Mouse (Mus musculus): ENCODE data around the gene Ddx25. TPM values are rescaled to one million over a fixed set of nuclear protein-coding genes. Genes with fewer than 3 reads are reported as not detected.

Gene Ddx25
- polyA plus RNA-seq, 1 experiment from 2014 or later = 25.8 TPM

DNA sequence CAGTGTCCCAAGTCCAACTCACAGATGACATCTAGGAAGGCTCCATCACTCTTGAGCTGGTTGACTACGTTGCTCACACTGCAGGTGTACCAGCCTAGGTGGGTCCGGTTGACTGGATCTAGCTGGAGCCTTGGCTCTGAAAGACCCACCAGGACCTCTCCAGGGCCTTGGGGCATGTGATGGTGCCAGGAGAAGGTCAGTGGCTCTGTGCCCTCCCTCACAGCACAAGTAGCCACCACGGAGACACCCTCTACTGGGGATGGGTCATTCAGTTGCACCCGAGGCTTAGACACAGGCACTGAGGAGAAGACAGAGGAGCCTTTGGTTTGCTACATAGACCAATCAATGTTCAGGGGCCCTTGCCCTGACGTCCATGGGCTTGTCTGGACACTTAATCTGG is 42.1 kb downstream of the Ddx25 start:
- Histone ChIP-seq H3K4me2 (no peak overlapping the region), H3K9ac (no peak overlapping the region), H3K9me3 (no peaks in the 10 kb centered on the region), H3K36me3 (no peaks in the 10 kb centered on the region), H3K27me3 (no peaks in the 10 kb centered on the region), H3K4me3 (no peak overlapping the region), H3K27ac (replicated peaks) (no peak overlapping the region), H3K4me1 (replicated peaks) (0 out of 2 replicates have a peak, but pooled peaks cover under 1% of the 10 kb centered on the region)
- 92% methylated on average over 5 of the region's 5 CpGs for WGBS
- no peak for ATAC-seq (ENCODE audit: low read depth)

DNA sequence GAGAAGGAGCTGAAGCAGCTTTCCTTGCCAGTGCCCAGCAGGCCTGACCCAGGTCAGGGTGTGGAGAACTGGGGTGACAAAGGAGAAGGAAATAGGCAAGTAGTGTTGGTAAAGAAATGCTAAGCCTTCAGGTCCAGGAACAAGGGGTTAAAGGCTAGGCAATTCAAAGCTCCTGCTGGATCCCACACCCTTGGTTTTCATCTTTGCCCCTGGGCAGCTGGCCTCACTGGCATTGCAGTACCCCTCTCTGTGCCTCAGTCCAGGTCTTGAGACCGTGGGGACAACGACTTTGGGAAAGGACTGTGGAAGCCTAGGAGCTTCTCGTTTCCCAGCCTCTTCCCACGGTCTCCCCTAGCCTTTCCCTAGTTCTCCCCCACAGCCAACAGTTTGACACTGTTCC is 44.4 kb downstream of the Ddx25 start:
- Histone ChIP-seq H3K4me1 (replicated peaks) (no peaks in the 10 kb centered on the region), H3K9ac (no peak overlapping the region), H3K9me3 (no peaks in the 10 kb centered on the region), H3K4me2 (no peak overlapping the region), H3K27ac (replicated peaks) (no peak overlapping the region), H3K4me3 (no peak overlapping the region), H3K36me3 (no peaks in the 10 kb centered on the region), H3K27me3 (no peaks in the 10 kb centered on the region)
- ATAC-seq (ENCODE audit: low read depth) = no peak
- 87% methylated on average over 4 of the region's 4 CpGs for WGBS

DNA sequence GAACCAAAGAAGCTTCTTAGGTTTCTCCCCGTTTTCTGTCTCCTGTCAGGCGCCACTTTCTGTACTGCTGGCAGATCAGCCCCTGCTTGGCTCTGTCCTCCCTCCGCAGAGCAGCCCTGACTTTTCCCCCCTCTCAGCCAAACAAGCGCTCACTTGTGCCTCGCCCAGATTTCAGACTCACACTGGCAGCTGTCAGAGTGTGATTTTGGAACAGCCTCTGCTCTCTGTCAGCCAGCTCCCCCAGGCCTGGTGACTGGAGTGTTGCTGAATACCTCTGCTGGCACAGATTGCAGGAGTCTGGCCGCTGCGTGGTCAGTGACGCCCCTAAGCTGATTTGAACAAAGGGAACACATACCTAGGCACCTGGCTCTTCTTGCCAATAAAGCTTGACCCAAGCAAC is 50.1 kb downstream of the Ddx25 start:
- no peak for ATAC-seq (ENCODE audit: low read depth)
- Histone ChIP-seq H3K4me1 (replicated peaks) (no peaks in the 10 kb centered on the region), H3K4me2 (no peak overlapping the region), H3K27me3 (no peaks in the 10 kb centered on the region), H3K9ac (no peak overlapping the region), H3K4me3 (no peak overlapping the region), H3K36me3 (peaks cover 12% of the 10 kb centered on the region), H3K9me3 (no peaks in the 10 kb centered on the region), H3K27ac (replicated peaks) (no peak overlapping the region)
- WGBS = 63% methylated on average over 8 of the region's 8 CpGs

DNA sequence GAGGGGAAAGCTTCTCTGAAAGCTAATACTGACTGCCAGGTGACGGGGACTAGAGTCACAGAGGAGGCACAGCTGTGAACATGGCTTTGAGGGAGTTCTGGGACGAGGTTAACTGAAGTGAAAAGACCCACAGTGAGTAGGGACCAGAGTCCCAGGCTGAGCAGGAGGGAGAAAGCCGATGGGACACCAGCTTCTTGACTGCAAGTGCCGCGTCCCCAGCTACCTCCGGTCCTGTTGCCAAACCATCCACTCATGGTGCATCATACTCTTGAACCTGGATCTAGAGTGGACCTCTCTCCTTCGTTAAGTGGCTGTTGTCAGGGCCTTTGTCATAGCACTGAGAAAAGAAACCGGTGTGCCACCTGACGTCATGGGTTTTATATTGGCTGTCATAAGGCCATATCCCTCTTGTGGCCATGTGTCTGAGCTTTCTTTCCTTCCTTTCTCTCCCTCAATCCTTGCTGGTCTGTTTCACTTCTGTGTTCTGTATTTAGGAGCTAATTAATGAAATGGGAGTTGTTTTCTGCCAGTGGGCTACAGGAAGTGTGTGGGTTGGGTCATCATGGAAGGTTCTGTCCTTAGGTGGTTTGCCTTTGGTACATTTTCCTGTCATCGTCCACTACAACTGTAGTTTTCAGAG is 55.8 kb downstream of the Ddx25 start:
- Histone ChIP-seq H3K9me3 (no peaks in the 10 kb centered on the region), H3K9ac (no peak overlapping the region), H3K4me2 (no peak overlapping the region), H3K36me3 (peaks cover 32% of the 10 kb centered on the region), H3K27ac (replicated peaks) (no peak overlapping the region), H3K4me3 (no peak overlapping the region), H3K4me1 (replicated peaks) (no peaks in the 10 kb centered on the region), H3K27me3 (no peaks in the 10 kb centered on the region)
- no peak for ATAC-seq (ENCODE audit: low read depth)
- 83% methylated on average over 10 of the region's 10 CpGs for WGBS

DNA sequence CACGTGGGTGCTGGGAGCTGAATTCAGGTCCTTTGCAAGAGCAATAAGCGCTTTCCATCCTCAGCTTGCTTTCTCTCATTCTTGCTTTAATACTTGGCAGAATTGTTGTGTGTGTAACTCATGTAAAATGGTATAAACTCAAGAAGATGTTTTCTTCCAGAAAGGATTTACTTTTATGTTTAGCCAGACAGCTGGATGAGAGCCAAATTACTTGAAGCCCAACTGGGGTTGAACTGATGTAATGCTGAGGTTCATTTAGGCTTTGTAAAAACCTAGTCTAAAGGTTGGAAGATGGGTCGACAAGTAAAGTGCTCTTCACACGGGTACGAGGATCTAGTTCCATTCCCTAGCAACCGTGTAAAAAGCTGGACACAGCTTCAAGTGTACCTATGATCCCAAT is 58.4 kb downstream of the Ddx25 start:
- ATAC-seq (ENCODE audit: low read depth) = no peak
- Histone ChIP-seq H3K27ac (replicated peaks) (no peak overlapping the region), H3K9ac (no peak overlapping the region), H3K9me3 (no peaks in the 10 kb centered on the region), H3K4me2 (no peak overlapping the region), H3K4me3 (no peak overlapping the region), H3K27me3 (no peaks in the 10 kb centered on the region), H3K36me3 (peaks cover 28% of the 10 kb centered on the region), H3K4me1 (replicated peaks) (peaks cover 17% of the 10 kb centered on the region)
- WGBS = 87% methylated on average over 6 of the region's 6 CpGs

DNA sequence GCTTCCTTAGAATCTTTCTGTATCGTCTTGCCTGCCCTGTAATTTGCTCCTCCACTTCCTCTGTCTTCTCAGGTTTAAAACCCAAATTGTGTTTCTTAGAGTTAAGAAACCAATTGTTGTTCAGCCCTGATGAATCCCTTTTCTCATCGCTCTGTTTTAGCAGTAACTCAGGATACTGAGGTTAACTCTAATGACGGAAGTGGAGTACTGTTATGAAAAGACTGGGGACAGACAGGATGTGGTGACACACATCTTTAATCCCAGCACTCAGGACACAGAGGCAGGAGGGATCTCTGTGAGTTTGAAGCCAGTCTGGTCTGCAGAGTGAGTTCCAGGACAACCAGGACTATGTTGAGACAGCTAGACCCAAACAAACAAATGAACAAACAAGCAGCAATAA is 62.9 kb downstream of the Ddx25 start:
- Histone ChIP-seq H3K9me3 (no peaks in the 10 kb centered on the region), H3K4me2 (no peak overlapping the region), H3K9ac (no peak overlapping the region), H3K27ac (replicated peaks) (no peak overlapping the region; the same call in 1 of the 2 replicates), H3K4me3 (no peak overlapping the region), H3K4me1 (replicated peaks) (peaks cover 17% of the 10 kb centered on the region), H3K27me3 (no peaks in the 10 kb centered on the region), H3K36me3 (peaks cover 8% of the 10 kb centered on the region; the same call in 1 of the 2 replicates)
- ATAC-seq (ENCODE audit: low read depth) = no peak
- 59% methylated on average over 3 of the region's 3 CpGs for WGBS

DNA sequence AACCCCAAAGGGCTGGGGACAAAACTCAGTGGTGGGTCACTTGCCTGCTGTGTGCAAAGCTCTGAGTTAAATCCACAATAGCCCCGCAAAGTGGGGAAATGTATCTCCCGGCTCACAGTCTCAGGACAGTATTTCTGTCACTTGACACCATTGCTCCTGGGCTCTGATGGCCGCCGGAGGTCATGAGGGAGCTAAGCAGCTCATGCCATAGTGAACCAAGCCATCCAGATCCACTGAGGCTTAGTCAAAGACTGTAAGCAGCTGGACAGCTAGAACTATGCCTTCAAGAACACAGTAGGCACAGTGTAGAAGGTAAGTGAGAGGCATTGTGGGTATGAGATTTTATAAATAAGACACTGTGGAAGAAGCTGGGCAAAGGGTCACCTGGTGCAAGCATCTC is 63.4 kb downstream of the Ddx25 start:
- no peak overlapping the region for H3K9ac ChIP-seq

DNA sequence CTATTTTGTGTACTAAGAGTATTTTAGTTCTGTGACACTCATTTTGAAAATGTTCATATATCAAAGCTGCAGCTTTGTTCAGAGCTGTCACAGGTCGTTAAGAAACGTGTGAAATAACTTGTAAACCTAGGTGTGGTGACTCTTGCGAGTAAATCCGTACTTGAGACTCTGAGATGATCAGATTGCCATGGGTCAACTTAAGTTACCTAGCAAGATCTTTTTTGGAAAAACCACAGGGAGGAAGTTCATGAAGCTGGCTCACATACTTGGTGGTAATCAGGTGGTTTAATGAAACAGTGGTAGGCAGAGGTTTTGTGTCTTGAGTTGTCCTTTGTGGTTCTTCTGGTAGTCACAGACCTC is 64.6 kb downstream of the Ddx25 start:
- Histone ChIP-seq H3K9me3 (no peaks in the 10 kb centered on the region), H3K4me3 (no peak overlapping the region), H3K4me2 (no peak overlapping the region), H3K27me3 (no peaks in the 10 kb centered on the region), H3K36me3 (peaks cover 14% of the 10 kb centered on the region), H3K27ac (replicated peaks) (no peak overlapping the region), H3K4me1 (replicated peaks) (peaks cover 17% of the 10 kb centered on the region), H3K9ac (no peak overlapping the region)
- 30% methylated on average over 4 of the region's 4 CpGs for WGBS
- ATAC-seq (ENCODE audit: low read depth) = no peak

More for the DNA sequence above, 63.4 kb downstream of the Ddx25 start:
- 34% methylated on average over 4 of the region's 4 CpGs for WGBS
- no peak overlapping the region for H3K4me3 ChIP-seq
- H3K27me3 ChIP-seq = no peaks in the 10 kb centered on the region
- H3K27ac ChIP-seq (replicated peaks) = no peak overlapping the region
- peaks cover 6% of the 10 kb centered on the region; the same call in 1 of the 2 replicates for H3K36me3 ChIP-seq
- no peaks in the 10 kb centered on the region for H3K9me3 ChIP-seq
- peaks cover 17% of the 10 kb centered on the region for H3K4me1 ChIP-seq (replicated peaks)
- ATAC-seq (ENCODE audit: low read depth) = no peak
- no peak overlapping the region for H3K4me2 ChIP-seq

DNA sequence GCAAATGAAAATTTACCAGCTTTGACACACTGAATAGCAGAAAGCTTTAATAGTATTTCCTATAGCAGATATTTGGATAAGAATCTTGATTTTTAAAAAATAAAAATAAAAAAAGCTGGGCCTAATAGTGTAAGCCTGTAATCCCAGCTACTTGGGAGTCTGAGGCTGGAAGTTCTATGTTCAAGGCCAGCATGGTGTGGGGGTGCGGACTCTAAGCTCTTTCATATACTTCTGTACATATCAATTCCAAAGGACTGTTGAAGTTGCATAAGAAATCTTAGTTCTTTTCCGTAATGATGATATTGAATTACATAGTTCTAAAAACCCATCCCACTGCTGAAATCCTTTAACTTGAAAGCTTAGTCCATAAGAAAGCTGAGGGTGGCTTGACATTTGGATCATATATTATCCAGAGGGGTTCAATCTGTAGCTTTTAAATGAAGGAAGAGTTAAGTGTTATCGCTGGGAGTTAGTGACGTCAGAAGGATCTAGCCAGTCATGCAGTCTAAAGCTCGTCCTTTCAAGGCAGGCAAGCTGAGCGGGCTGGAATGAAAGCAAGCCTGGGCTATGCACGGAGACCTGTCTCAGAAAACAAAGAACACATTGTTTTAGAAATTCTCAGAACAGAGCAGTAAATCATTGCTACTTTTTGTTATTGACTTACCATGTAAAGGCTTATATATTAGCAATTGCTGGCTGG is 65.1 kb downstream of the Ddx25 start:
- peaks cover 19% of the 10 kb centered on the region for H3K36me3 ChIP-seq
- no peak overlapping the region for H3K9ac ChIP-seq
- H3K27me3 ChIP-seq = no peaks in the 10 kb centered on the region
- H3K27ac ChIP-seq (replicated peaks) = no peak overlapping the region
- no peak overlapping the region for H3K4me2 ChIP-seq
- H3K4me1 ChIP-seq (replicated peaks) = peaks cover 17% of the 10 kb centered on the region
- no peak overlapping the region for H3K4me3 ChIP-seq
- 39% methylated on average over 7 of the region's 7 CpGs for WGBS
- no peaks in the 10 kb centered on the region for H3K9me3 ChIP-seq
- ATAC-seq (ENCODE audit: low read depth) = no peak

DNA sequence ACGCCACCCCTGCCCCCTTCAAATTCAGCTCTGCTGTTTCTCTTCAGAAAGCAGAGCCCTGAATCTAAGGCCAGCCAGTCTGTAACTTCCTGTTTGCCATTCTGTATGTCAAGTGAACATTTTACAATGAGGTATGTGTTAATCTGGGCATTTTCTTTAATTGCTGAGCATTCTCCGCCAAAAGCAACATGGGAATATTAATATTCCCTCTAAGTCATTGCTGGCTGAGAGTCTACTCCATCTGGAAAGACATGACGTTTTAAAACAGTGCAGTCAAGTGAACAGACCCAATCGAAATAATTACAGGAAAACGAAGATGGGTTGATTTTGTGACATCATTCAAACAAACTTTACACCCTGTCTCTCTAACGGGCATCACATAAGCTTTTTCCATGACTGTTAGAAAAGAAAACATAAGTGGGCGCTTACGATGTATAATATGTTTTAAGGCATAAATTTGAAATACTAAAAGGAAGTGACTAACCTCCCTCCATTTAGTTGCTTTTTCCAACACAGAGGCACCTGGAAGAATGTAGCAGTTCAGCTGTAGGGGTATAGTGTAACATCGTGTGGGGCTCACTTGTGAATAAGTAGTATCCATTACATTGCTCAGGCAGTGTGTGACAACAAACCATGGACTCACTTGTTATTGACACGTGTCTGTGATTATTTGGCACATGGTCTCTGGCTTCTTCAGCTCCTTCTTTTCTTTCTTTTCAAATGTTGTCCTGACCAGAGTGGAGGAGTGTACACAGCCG is 67.0 kb downstream of the Ddx25 start:
- Histone ChIP-seq H3K27ac (replicated peaks) (no peak overlapping the region), H3K36me3 (peaks cover 31% of the 10 kb centered on the region), H3K27me3 (no peaks in the 10 kb centered on the region), H3K4me2 (no peak overlapping the region), H3K4me3 (no peak overlapping the region), H3K4me1 (replicated peaks) (peaks cover 12% of the 10 kb centered on the region), H3K9ac (no peak overlapping the region), H3K9me3 (no peaks in the 10 kb centered on the region)
- no peak for ATAC-seq (ENCODE audit: low read depth)
- 82% methylated on average over 11 of the region's 11 CpGs for WGBS

DNA sequence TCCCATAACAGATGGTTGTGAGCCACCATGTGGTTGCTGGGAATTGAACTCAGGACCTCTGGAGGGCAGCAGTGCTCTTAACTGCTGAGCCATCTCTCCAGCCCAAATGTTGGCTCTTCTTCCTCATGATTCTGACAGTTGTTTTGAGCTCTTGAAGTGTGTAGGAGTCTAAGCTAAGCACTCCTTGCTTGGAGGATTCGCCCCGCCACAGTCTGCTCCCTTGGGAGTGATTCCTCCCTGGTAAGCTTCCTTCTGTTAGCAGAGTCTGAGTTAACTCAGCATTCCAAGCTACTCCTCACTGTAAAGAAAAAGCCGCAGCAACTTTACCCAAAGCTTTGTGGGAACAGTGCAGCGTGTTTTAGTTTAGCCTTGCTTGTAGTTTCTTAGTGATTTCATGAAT is 69.8 kb downstream of the Ddx25 start:
- H3K9ac ChIP-seq = no peak overlapping the region
- H3K4me1 ChIP-seq (replicated peaks) = no peaks in the 10 kb centered on the region
- peaks cover 47% of the 10 kb centered on the region for H3K36me3 ChIP-seq
- H3K4me2 ChIP-seq = no peak overlapping the region
- ATAC-seq (ENCODE audit: low read depth) = no peak
- H3K27me3 ChIP-seq = no peaks in the 10 kb centered on the region
- 84% methylated on average over 4 of the region's 4 CpGs for WGBS
- H3K27ac ChIP-seq (replicated peaks) = no peak overlapping the region
- H3K4me3 ChIP-seq = no peak overlapping the region
- H3K9me3 ChIP-seq = no peaks in the 10 kb centered on the region

Data from neural tube, embryonic 13.5 days (tissue).